Mouse (Mus musculus) naive thymus-derived CD4-positive, alpha-beta T cell, adult 5 months (primary cell): ENCODE measurements around the gene Gm10570. TPM values are rescaled to one million over a fixed set of nuclear protein-coding genes. Genes with fewer than 3 reads are reported as not detected.

ENCODE experiments used
- polyA plus RNA-seq: library from polyadenylated mRNA; unstranded; fragments of 100-300 nt; shearing (Covaris generic); gene quantifications from one replicate; pipeline ENCODE4 v1.2.1, GENCODE M21; 2017

The Gm10570 gene
- polyA plus RNA-seq = not detected

DNA sequence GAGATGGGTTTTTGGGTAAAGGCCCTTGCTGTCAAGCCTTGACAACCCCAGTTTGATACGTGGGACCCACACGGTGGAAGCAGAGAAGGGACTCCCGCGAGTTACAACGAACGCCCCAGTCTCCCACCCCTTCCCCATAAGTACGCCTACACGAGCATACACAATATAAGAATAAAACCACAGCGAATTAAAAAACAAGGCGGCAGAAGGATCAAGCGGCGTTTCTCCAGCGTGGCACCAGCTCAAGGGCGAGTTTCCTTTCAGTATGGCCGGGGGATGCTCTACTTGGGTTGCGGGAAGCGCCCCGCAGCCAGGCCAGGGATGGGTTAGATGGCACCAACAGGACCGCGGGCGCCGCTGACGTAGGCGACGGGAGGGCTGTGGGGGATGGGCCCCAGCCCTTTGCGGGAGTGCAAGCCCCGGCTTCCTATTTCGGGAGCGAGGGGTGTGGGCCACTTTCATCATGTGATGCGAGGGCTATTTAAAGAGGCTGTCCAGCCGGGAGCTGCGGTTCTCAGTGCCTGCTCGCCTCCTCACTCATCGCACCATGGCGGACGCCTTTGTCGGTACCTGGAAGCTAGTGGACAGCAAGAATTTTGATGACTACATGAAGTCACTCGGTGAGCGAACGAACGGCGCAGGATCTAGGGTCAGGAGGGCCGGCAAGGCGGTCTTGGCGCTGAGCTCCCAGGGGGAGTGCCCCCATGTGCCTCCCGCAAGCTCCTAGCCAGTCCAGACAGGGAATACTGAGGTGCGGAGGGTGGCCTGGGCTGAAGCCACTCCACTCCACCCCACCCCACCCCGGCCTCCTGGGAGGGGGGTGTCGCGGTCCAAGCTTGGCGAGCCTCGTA, at the start of gene Gm10570, which contains the start of gene Fabp3:
Gene Gm10570 (minus strand): TSS at position 444 of the 851 bp plus-strand sequence.
Gene Fabp3 (plus strand): TSS at position 365 of the 851 bp plus-strand sequence.

DNA sequence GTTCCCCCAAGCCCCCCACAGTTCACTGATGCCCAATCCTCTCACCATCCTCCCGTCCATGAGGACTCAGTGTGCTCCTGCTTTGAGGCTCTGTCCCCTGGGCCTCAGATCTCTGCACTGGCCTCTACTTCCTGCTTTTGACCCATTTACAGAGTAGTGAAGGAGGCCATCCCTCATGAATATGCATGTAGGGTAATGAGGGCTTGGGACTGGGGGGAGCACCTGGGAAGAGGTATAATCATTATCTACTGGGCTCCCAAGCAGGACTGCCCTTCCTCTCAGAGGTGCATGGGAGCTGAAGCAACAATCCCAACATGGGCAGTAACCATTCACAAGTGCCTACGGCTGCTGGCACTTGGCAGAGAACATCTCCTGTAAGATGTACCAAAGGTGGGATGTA, 29.4 kb downstream of the Gm10570 start, which contains the start of gene Serinc2:
Gene Serinc2 (minus strand): TSS at position 101 of the 400 bp plus-strand sequence.

Other genes with a start within 250 kb of the Gm10570 start
- gene Pef1, start 206.1 kb downstream of the Gm10570 start, polyA plus RNA-seq = 53.6 TPM
- gene Hcrtr1, start 169.3 kb downstream of the Gm10570 start, polyA plus RNA-seq = not detected
- gene Tinagl1, start 133.6 kb downstream of the Gm10570 start, polyA plus RNA-seq = not detected
- gene Gm853, start 86.3 kb downstream of the Gm10570 start, polyA plus RNA-seq = not detected
- not detected for gene Serinc2, start 29.5 kb downstream of the Gm10570 start, polyA plus RNA-seq
- gene Fabp3, start 79 bp downstream of the Gm10570 start, polyA plus RNA-seq = not detected
- gene Zcchc17, start 51.3 kb upstream of the Gm10570 start, polyA plus RNA-seq = 49.0 TPM
- 97.8 TPM for gene Snrnp40, start 51.5 kb upstream of the Gm10570 start, polyA plus RNA-seq